Mouse (Mus musculus) heart, adult 18-20 months (tissue): Measurements from ENCODE around the gene Ociad1. TPM values are rescaled to one million over a fixed set of nuclear protein-coding genes. Genes with fewer than 3 reads are reported as not detected.
A peak's percentile ranks its signal among the peaks of the same experiment; 100 is the strongest.

Experiments
- DNase-seq, 2 experiments: peaks; one replicate each; pipeline ENCODE4 v3.0.0; 2021 to 2022; ENCODE audit warnings: mixed read lengths in 1 of 2
- long read RNA-seq, 2 experiments: library from polyadenylated mRNA; stranded (forward); transcript quantifications; one replicate each; pipeline ENCODE4 v2.0.0; 2021
- total RNA-seq, 2 experiments: library from RNA; stranded (reverse); gene quantifications; 2 replicates each; pipeline ENCODE4 v1.2.3; 2021

Ociad1 gene
- total RNA-seq: 100 to 1,000 TPM; 259 to 269 TPM
- long read RNA-seq, experiment 1, transcript Ociad1-201 (9 exons, 1,523 nt): major isoform, 21 of 42 reads
- long read RNA-seq, experiment 1, partial matches to known transcripts: 6 of 42 reads
- long read RNA-seq, experiment 1, other reads (novel, unspliced or antisense): 13 of 42 reads
- long read RNA-seq, experiment 2, transcript Ociad1-201 (9 exons, 1,523 nt): major isoform, 14 of 40 reads
- long read RNA-seq, experiment 2, partial matches to known transcripts: 23 of 40 reads
- long read RNA-seq, experiment 2, other reads (novel, unspliced or antisense): 0 of 40 reads

DNA sequence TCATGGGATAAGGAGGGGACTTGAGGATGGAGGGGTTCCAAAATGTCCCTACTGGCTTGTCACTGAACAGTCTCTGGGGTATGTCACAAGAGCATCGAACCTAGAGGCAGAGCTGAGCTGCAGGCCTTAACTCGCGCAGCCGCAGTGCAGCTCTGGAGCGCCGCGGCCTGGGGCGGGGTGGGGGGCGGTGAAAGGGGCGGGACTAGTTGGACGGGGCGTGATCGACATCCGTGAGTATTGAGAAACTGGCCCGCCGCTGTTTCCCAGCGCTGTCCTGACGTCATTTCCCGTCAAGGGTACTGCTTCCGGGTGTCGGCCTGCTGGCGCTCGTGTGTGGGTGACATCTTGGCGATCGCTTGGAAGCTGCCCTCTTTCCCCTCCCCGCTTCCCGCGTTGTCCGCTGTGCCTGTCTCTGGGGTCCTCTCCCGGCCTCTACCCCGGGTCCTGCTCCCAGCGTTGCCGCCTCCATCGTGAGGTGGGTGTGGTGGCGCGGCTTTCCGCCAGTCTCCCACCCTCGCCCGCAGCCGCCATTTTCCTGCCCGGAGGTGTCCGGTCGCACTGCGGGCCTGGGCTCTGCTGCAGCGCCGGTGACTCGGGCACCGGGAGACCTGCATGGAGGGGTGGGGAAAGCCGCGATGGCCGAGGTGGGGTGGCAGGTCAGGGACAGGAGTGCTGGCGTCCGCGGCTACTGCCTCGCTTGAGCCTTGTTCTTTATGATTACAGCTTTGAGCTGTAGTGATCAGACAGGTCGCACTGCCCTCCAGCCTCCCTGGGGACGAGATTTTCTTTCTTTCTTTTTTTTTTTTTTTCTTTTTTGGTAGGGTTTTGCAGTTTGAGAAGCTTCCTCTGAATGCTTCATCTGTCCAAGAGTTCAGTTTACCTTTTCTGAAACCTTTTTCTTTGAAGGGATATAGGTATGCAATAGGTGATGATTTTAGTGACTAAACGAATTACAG lies at the start of gene Ociad1:
TSS of gene Ociad1 (plus strand) at position 283 of the 956 bp plus-strand sequence.
- DNase-seq: peak; percentile 96 to 97

DNA sequence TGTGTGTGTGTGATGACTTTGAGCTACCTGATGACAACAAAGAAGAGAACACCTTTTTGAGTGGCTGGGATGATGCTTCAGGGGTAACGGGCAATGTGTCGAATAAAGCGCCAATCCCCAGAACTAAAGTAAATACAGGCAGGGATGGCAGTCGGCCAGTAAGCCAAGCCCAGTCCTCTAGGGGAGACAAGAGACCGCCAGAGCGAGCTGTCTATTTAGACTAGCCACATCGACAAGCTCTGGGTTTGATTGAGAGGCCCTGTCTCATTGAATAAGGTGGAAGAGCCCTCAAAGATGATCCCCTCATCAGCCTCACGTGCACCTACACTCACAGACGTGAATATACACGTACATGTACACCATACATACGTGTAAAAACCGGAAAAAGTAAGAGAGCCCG lies 48.2 kb upstream of the Ociad1 start:
- DNase-seq: no peak

DNA sequence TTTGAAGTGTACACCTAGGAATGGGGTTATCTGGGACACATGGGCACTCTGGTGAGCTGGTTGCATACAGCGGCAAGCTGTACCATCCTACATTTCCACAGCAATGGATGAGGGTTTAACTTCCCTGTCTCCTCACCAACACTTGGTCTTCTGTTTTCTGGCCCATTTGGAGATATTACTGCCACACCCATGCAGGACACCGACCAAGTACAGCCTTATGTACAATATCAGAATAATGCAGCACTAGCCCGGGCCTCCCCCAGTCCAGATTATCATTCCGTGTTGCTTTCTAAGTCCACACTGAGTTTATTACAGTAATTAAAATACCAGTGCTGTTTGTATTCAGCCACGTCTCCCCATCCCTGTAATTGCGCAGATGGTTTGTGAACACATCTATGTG lies 46.2 kb upstream of the Ociad1 start:
- DNase-seq: no peak

DNA sequence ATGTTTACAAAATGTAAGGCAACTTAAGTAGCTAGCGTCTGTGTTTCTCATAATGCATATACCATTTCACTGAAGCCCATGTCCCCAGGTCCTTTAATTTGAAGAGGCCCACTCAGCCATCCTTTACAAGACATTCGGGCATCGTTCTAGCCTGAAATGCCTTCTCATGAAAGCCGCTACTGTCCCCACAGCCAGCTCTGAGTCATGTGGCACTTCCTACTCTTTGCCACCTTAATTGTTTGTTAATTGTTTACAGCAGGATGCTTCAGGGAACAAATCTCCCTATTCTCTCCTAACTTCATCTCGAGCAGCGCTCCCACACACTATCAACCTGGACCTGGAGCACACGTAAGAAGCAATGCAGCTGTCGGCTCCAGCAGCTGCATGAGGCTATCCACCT lies 44.4 kb upstream of the Ociad1 start:
- no peak for DNase-seq

DNA sequence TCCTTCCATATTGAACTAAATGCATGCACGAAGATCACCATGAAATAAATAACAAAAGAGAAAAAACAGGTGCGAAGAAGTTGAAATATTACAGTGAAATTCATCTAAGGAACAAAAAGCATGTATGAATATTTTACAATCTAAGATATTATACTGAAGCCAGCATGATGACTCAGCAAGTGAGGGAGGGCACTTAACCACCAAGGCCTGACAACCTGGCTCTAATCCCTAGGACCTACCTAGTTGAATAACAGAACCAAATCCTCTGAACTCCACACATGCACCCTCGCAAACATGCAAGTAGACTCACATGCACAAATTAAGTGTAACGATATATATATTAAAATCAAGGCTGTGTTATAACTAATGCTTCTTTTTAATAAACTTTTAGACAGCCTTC lies 43.2 kb upstream of the Ociad1 start:
- no peak for DNase-seq

DNA sequence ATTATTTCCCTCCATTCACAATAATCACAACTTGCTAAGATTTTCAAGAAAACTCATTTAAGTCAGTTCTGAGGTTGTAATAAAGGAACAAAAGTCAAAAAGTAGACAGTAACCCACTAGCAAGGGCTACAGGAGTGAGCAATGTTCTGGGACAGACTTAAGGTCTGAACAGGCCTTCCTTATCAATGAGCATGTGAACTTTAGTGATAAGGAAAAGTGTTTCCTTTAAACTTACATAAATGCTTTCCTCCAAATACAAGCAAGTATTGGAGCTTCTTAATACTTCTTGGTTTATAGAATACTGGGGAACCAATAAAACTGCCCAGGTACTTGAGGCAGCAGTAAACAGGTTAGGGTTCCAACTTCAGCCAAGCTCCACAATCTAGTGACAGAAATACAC lies 39.8 kb upstream of the Ociad1 start:
- no peak for DNase-seq

DNA sequence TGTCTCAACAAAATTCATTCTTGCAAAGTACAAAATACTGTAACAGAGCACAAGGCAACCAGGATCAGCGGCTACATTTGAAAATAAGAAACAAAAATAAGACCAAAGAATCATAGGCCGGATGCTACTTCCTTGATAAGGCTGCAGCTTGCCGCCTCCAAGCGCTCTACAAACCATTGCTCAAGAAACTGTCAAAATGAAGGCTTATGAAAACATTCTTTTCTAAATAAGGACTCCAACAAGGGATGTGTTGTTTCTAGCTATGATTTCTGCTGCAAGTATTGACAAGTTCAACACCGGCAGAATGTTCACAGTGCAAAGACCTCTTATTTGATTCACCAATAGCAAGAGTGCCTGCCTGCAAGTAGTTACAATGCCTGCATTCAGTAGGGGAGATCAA lies 37.9 kb upstream of the Ociad1 start:
- peak in 1 of 2 experiments; percentile 40 for DNase-seq

DNA sequence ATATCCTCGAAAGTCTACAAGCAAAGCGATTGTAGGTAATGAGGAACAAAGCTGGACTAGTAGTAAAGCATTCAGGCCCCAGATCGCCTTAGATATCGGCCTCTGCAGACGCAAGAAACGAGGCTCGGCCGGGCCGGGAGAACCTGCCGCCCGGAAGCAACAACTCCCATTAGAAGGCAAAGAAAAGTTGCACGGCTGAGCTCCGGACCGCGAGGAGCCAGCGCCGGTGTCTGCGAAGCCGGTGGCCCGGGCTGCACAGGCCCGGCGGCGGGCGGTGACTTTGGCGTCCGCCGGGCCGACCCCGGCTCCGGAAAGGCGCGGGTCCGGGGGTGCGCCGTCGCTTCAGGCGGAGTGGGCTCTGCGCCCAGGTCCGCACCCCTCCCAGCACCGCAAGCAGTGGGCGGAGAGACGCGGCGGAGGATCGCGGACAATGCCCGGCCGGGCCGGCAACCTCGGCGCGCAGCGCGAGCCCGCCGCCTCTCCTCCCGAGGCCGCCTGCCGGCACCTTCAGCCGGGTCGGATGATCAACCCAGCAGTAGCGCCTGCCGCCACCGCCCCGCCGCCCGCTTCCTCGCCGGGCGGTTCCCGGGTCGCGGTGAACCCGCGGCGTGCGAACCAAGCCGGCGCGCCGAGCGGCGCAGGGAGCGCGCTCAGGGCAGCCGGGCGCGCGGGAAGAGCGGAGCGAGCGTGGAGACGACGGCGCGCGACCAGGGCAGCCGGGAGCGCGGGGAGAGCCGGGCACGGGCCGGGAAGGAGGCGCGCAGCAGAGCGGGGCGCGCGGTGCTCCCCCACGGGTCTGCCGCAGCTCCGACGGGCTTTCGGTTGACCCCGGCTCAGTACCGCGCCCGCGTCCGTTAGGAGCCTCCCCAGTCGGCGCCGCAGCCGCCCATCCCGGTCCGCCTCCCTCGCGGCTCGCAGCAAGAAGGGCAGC lies 37.0 kb upstream of the Ociad1 start:
- DNase-seq: peak; percentile 69 to 75

DNA sequence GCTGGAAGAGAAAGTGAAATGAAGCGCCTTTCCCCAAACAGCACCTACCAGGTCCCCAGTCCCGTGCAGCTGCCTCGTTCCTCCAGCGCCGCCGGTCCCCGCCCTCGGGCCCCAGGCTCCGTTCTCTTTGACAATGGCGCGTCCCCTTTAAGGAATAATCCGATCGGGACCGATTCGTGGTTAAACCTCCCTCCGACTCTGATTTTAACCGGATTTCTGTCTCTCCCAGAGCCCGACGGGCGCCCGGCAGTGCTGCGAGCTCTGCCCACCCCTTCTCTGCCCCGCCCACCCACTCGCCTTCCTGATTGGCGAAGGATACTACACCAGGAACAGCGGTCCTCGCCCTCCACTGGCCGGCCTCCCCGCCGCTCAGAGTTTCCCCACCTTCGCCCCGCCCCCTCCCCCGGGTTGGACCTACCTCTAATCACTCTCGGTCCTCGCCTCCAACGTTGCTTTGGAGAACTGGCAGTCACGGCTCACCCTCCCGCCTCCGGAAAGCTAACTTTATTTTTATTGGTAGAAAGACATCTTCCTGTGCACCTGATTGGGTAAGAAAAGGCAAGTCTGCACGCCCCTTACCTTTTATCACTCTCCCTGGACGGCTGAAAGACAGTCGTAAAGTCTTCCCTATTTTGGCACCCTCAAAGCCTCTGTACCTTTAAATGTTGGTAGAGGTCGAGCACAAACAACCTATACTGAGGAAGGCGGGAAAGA lies 36.1 kb upstream of the Ociad1 start, which contains the start of gene Fryl:
TSS of gene Fryl (minus strand) at position 268 of the 714 bp plus-strand sequence.
- DNase-seq: peak; percentile 97 to 98

DNA sequence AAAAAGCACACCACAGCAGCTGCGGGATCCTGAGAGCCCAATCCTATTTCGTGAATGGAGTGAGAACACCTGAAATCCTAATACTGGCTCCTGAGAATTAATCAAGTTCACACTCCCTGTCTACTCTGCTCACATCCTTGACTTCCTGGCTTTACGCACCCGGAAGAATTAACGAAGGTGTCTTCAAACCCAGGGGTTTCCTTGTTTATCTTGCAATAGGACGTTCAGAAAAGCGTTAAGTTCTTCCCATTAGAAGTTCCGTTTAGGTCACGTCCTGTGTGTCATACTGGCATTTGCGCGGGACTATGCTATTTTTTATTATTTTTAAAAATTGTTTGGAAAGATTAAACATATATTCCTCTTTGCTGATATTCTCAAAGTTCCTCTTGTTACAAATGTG lies 35.5 kb upstream of the Ociad1 start:
- DNase-seq: no peak

DNA sequence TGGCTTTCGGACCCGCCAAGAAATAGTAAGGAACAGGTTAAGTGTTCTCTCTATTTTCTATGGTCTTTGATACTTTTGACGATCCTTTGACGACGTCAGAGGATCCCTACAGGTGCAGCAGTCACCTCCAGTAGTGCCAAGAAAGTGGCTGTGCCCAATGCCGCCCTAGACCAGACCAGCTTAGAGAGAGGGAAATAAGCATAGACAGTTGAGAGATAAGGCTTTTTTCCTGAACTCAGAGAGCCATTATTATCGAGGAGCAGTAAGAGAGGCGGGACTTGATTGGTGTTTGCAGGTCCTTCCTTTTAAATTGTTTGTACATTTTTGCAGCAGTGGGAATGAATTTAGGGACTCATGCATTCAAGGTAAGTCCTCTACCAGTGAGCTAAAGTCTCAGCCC lies 34.9 kb upstream of the Ociad1 start:
- no peak for DNase-seq

DNA sequence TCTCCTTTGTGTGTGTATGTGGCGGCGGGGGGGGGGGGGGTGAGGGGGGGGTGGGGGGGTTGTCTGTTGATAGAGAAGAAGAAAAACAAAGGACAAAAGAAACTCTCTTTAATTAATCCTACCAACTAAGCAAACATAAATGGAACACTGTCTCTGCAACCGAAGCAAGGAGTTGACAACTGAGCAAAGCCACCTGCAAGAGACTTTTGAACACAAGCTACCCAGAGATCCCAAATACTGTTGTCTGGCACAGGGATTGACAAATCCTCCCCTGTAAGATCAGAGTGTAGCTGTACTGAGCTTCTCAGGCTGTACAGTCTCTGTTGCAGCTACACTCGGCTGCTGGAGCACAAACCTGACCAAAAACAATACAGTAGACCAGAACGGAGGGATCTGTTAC lies 28.5 kb upstream of the Ociad1 start:
- no peak for DNase-seq

DNA sequence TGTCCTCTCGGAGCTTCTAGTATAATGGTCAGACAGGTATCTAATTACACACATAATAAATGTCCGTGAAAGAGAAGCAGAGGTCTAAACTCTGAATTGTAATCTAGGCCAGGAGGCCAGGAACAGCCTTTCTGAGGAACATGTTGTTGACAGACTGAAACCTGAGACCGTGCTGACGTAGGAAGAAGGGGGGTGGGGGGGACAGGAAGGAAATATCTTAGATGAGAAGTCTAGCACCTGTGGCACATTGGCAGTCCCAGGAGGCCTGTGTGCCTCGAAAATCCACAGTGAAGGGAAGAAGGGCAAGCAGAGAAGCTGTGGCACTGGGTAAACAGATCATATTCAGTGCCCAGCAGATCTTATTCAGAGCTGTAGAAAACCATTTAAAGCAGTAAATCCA lies 27.1 kb upstream of the Ociad1 start:
- DNase-seq: peak in 1 of 2 experiments; percentile 31

DNA sequence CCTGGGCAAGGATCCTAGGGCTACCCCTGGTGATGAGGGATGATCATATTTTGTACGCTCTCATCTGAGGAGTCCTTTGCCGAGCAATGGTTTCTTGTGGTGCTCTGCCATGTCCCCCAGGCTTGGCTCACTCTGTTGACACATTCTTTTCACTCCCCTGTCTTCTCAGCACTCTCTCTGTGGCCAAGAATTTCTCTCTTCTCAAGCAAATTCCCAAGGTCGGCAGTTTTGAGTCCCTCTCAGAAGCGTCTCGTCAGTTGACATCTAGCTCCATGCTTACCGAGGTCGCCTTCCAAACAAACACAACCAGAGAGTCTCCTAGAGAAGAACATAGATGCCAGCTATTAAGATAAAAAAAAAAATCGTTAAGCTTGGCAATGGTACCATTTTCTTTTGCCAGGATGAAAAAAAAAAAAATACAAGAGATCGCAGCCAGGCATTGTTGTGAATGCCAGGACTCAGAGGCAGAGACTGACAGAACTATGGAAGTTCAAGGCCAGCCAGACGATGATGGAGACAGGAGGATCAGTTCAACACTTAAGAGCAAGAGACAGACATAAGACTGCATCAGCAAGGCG lies 23.9 kb upstream of the Ociad1 start:
- DNase-seq: peak in 1 of 2 experiments; percentile 5

DNA sequence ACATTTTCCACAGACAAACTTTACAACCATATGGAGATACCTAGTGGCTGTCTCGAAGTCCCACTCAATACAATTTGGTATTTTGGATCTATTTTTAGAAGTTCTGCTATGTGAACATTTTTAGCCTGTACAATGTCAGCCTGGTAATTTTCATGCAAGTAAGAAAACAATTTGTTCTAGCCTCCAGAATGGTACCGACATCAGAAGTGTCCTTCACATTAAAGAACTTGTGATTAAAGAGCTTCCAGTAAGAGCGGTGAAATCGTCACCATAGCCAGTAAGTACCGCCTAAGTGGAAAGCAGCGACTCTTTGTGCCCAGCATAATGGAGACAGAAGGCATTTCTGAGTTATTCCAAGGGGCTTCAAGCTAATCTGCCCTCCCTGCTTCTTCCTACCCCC lies 22.0 kb upstream of the Ociad1 start:
- peak in 1 of 2 experiments; percentile 16 for DNase-seq

DNA sequence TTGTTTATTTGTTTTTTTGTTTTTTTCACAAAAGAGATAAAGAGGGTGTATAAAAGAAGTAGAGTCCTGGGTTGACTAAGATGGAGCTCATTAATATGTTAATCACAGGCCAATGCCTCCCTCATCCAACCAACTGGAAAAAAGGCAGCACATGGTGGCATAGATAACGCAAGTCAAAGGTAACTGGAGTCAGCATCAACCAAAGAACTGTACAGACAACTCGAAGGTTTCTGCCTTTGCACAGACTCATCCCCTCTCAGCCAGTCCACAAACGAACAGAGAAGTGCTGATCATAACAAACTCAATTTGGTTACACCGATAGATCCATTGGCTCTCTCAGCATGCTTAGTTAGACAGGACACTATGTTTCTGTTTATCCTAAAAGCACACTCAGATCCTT lies 19.4 kb upstream of the Ociad1 start:
- no peak for DNase-seq

DNA sequence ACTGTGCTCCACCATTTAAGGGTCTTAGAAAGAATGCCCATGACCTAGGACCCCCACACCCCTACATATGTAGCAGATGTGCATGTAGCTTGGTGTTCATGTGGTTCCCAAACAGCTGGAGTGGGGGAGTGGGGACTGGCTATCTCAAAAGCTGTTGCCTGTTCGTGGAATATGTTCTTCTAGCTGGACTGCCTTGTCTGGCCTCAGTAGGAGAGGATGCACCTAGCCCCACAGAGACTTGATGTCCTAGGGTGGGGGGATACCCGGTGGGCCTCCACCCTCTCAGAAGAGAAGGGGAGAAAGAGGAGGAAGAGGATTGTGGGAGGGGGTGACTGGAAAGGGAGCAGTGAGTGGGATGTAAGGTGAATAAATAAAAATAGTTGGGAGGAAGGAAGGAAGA lies 17.6 kb upstream of the Ociad1 start:
- DNase-seq: no peak

DNA sequence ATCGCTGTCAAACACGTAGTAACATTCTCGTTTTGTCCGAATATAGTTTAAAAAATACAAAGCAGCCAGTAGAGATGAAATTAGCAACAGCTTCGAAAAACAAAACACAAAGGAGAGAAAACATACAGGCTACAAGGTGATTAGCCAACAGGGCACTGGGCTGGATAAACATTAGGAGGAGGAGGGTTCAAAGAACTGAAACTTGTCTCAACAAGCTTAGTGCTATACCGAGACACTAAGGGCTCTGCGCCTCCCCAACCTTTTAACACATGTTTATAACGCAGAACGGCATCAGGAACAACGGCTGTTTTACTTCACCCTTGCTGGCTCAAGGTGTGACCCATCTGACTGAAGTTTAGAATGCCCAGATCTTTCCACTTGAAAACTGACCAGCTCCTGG lies 13.4 kb upstream of the Ociad1 start:
- DNase-seq: no peak

DNA sequence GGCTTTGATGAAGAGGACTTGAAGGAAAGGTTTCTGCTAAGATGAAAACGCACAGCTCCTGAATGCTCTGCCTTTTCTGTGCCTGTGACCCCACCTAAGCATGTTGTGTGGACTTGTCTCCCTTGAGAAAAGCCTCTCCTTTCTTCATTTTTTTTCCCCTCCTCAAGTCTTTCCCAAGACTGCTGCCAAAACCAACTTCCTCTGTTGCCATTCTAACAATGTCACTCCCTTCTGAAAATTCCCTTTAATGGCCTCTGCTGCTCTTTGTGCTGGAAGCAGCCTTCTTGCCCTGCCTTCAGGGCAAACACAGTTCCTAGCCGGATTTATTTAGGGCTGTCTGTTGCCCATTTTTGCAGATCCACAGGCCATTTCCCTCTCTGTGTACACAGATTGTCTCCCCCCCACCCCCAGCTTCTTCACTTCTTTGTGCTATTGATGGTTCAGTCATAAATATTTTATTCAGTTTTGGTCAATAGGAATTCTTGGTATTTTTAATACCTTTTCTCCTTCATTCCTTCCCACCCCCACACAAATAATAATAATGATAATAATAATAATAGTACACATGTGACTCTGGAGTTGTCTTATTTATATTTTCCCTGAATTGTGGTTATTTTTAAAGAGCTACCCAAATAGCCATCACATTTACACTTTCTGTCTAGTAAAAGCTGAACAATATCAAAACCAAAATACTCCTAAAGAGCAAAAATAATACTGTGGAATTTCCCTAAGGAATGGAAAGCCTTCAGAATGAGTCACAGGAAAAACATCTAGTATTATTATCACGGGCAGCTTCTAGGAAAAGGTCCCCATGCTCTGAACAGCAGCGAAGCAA lies 12.6 kb upstream of the Ociad1 start:
- DNase-seq: peak; percentile 37 to 39

DNA sequence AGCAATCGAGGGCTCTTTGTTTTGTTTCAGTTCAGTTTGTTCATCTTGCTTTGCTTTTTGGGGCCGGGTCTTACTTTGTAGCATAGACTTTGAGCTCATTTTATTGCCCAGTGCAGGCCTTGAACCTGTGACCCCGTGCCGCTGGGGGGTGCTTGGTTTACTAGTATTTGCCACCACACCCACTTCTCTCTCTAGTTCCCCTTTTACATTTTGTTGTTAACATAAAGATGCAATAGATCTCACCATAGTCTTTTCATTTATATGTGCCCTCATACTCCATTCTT lies 12.1 kb upstream of the Ociad1 start:
- no peak for DNase-seq
